Mouse (Mus musculus) ovary, adult 2 months (tissue): ENCODE measurements around the gene Dpy19l3. TPM values are rescaled to one million over a fixed set of nuclear protein-coding genes. Genes with fewer than 3 reads are reported as not detected.

ENCODE experiments used
- polyA plus RNA-seq: library from polyadenylated mRNA; depleted of rRNA; stranded (reverse); fragments of >200 nt; gene quantifications from 2 replicates; pipeline ENCODE4 v1.2.3, GENCODE M21; 2012; rRNA removed

Dpy19l3 gene
- polyA plus RNA-seq, result 17.6 and 19.8 TPM in 2 replicates

GRCm38 (mm10) chr7:35754033-35754885 is at the start of gene Dpy19l3:
Dpy19l3 (minus strand) TSS chr7:35754454.

GRCm38 (mm10) chr7:35802906-35803595 is 48.8 kb upstream of the Dpy19l3 start, which contains the start of gene Zfp507:
Zfp507 (minus strand) TSS chr7:35803003.

GRCm38 (mm10) chr7:35647101-35647698 is 107.1 kb downstream of the Dpy19l3 start, which contains the start of gene Pdcd5:
Pdcd5 (minus strand) TSS chr7:35647521.

Other genes with a start within 250 kb of the Dpy19l3 start
- 0.14 and 0.31 TPM in 2 replicates for gene Tdrd12, start 216.7 kb downstream of the Dpy19l3 start, polyA plus RNA-seq
- 55.1 and 82.0 TPM in 2 replicates for gene Nudt19, start 198.2 kb downstream of the Dpy19l3 start, polyA plus RNA-seq
- gene Rgs9bp, start 168.9 kb downstream of the Dpy19l3 start, polyA plus RNA-seq, result 0.12 and 0.14 TPM in 2 replicates
- 32.0 and 43.0 TPM in 2 replicates for gene Ankrd27, start 168.2 kb downstream of the Dpy19l3 start, polyA plus RNA-seq
- 49.2 and 135 TPM in 2 replicates for gene Pdcd5, start 106.9 kb downstream of the Dpy19l3 start, polyA plus RNA-seq
- gene Zfp507, start 48.5 kb upstream of the Dpy19l3 start, polyA plus RNA-seq, result 9.9 and 10.8 TPM in 2 replicates